Mouse (Mus musculus): Measurements from ENCODE around the gene Zfp523.

- no peak for TF ChIP-seq EP300 (IDR thresholded peaks at IDR 0.05; ENCODE audit: low read depth in 1 of 2, low read length in 2 of 2)
- no peak for TF ChIP-seq CTCF (IDR thresholded peaks at IDR 0.05 in 2 of 3, conservative IDR thresholded peaks at IDR 0.05 in 1 of 3; ENCODE audit: control insufficient read depth in 1 of 3, insufficient read depth in 1 of 3, low read depth in 2 of 3, low read length in 3 of 3, poor library complexity in 1 of 3, severe bottlenecking in 1 of 3)
- no peak for TF ChIP-seq POLR2A (IDR thresholded peaks at IDR 0.05; ENCODE audit: control insufficient read depth in 1 of 2, insufficient read depth in 1 of 2, low read depth in 1 of 2, low read length in 2 of 2, poor library complexity in 1 of 2)
- TF ChIP-seq KAT2A (conservative IDR thresholded peaks at IDR 0.05; ENCODE audit: low read depth, low read length), result no peak
- no peak for TF ChIP-seq SIN3A (IDR thresholded peaks at IDR 0.05; ENCODE audit: low read length)
- TF ChIP-seq E2F4 (IDR thresholded peaks at IDR 0.05; ENCODE audit: borderline replicate concordance, low read depth, low read length), result no peak
- no peak for TF ChIP-seq MAFK (IDR thresholded peaks at IDR 0.05; ENCODE audit: borderline replicate concordance, low read depth, low read length)
- TF ChIP-seq GATA1 (IDR thresholded peaks at IDR 0.05; ENCODE audit: low read depth, low read length), result no peak
Observed at GRCm38 (mm10) chr17:28197646-28198045, 20.7 kb downstream of the Zfp523 start.
